Mouse (Mus musculus) midbrain, embryonic 12.5 days (tissue): ENCODE data around the gene Cxcl10. TPM values are rescaled to one million over a fixed set of nuclear protein-coding genes. Genes with fewer than 3 reads are reported as not detected.

Experiments
- ATAC-seq: fragments of 200-750 bp; cut with Nextera tagmentation; 2 replicates; pipeline ENCODE4 v1.8.0; 2017; ENCODE audit warnings: low read depth, moderate TSS enrichment, moderate library complexity; ENCODE audit not compliant: low FRiP score
- H3K27ac ChIP-seq: fragments of 300-500 bp; sonication (generic); replicated peaks from 2 replicates; pipeline ENCODE4 v1.5.1; 2016; ENCODE audit warnings: mild to moderate bottlenecking
- H3K27me3 ChIP-seq: fragments of 300-500 bp; sonication (generic); 2 replicates; pipeline ENCODE4 v1.6.1; 2016; ENCODE audit warnings: mild to moderate bottlenecking
- H3K36me3 ChIP-seq: fragments of 300-500 bp; sonication (generic); 2 replicates; pipeline ENCODE4 v1.6.1; 2016
- H3K4me1 ChIP-seq: fragments of 300-500 bp; sonication (generic); 2 replicates; pipeline ENCODE4 v1.6.1; 2016
- H3K4me2 ChIP-seq: fragments of 300-500 bp; sonication (generic); replicated peaks from 2 replicates; pipeline ENCODE4 v1.6.1; 2016; ENCODE audit warnings: mild to moderate bottlenecking, moderate library complexity
- H3K4me3 ChIP-seq: fragments of 300-500 bp; sonication (generic); 2 replicates; pipeline ENCODE4 v1.5.1; 2016; ENCODE audit warnings: mild to moderate bottlenecking
- H3K9ac ChIP-seq: fragments of 300-500 bp; sonication (generic); replicated peaks from 2 replicates; pipeline ENCODE4 v1.6.1; 2016; ENCODE audit warnings: mild to moderate bottlenecking, moderate library complexity
- H3K9me3 ChIP-seq: fragments of 300-500 bp; sonication (generic); 2 replicates; pipeline ENCODE4 v1.6.1; 2016; ENCODE audit warnings: mild to moderate bottlenecking
- WGBS: fragments of 180-500 bp; shearing (Covaris S2); methylation state at CpG from one replicate; pipeline ENCODE4 v1.1.7; 2016; 5-methylcytosine and 5-hydroxymethylcytosine counted together
- polyA plus RNA-seq: library from polyadenylated mRNA; unstranded; fragments of >200 nt; fragmentation: Nextera tagmentation; extraction: Ambion mirVana; gene quantifications from 2 replicates; pipeline ENCODE4 v1.2.1, GENCODE M21; 2016

The Cxcl10 gene
- 0.55 TPM in 1 of 2 replicates, not detected in the other for polyA plus RNA-seq

DNA sequence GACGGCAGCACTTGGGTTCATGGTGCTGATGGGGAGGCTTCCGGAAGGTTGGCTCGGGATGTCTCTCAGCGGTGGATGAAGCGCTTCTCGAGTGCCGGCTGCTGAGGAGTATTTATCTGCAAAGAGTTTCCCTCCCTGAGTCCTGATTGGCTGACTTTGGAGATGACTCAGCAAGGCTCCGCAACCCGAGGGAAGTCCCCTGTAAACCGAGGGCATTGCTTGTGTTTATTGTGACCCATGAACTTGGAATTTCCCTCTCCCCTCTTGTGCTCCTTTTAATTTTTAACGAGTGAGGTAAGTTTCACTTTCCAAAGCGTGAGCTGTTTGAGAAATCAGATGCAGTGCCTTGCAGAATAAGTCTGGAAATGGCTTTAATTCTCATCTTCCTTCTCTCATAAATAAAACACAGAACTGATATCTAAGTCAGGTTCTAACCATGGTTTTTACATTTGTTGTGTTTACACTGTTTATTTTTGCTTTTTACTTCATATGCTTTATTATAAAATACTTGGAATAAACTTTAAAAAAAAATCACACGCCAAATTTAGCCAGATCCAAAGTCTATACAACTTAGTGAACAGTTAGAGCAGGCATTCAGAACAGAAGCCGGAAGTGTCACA is at the start of gene Cxcl10:
Gene Cxcl10, minus strand, starts transcription at position 96 of the 620 bp plus-strand sequence.
- Histone ChIP-seq H3K9ac (no peak within 1 kb of the TSS), H3K4me3 (no peak within 1 kb of the TSS; the same call in 1 of the 2 replicates), H3K4me2 (peak within 1 kb of the TSS; percentile 36), H3K27me3 (peaks cover 10% of the 10 kb centered on the region; the same call in 1 of the 2 replicates), H3K9me3 (no peaks in the 10 kb centered on the region), H3K36me3 (no peaks in the 10 kb centered on the region), H3K27ac (no peak within 1 kb of the TSS), H3K4me1 (no peaks in the 10 kb centered on the region)
- peak; percentile 66; the same call in 1 of the 2 replicates for ATAC-seq
- 27% methylated on average over 14 of the region's 14 CpGs for WGBS

GRCm38 (mm10) chr5:92398153-92398552 is 49.5 kb upstream of the Cxcl10 start:
- H3K9me3 ChIP-seq, result no peaks in the 10 kb centered on the region
- H3K9ac ChIP-seq, result no peak overlapping the region
- no peak overlapping the region for H3K4me2 ChIP-seq
- H3K27me3 ChIP-seq, result peaks cover 10% of the 10 kb centered on the region
- no peaks in the 10 kb centered on the region for H3K36me3 ChIP-seq
- H3K4me3 ChIP-seq, result no peak overlapping the region
- peak; percentile 83 for ATAC-seq
- WGBS, result 25% methylated on average over 5 of the region's 5 CpGs
- no peak overlapping the region for H3K27ac ChIP-seq
- no peaks in the 10 kb centered on the region for H3K4me1 ChIP-seq

DNA sequence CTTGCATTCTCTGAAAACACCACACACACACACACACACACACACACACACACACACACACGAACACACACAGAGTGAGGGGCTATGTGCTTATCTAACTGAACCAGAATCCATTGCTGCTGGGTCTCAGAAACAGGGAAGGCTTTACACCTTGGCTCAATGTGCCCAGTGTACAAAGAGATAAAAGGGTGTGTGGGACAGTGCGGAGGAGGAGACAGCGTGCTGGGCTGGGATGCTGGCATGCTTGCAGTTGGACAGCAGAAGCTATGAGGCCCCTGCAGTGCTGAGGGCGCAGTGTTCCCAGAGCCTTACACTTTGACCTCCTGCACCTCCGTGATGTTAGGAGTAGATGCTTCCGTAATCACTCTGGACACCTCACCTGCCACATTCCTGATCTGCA is 47.8 kb upstream of the Cxcl10 start:
- no peak overlapping the region for H3K4me2 ChIP-seq
- no peak overlapping the region for H3K9ac ChIP-seq
- WGBS, result 91% methylated on average over 6 of the region's 6 CpGs
- H3K36me3 ChIP-seq, result no peaks in the 10 kb centered on the region
- peaks cover 27% of the 10 kb centered on the region for H3K27me3 ChIP-seq
- H3K27ac ChIP-seq, result no peak overlapping the region
- ATAC-seq, result no peak
- no peak overlapping the region for H3K4me3 ChIP-seq
- peaks cover 6% of the 10 kb centered on the region; the same call in 1 of the 2 replicates for H3K4me1 ChIP-seq
- H3K9me3 ChIP-seq, result no peaks in the 10 kb centered on the region

DNA sequence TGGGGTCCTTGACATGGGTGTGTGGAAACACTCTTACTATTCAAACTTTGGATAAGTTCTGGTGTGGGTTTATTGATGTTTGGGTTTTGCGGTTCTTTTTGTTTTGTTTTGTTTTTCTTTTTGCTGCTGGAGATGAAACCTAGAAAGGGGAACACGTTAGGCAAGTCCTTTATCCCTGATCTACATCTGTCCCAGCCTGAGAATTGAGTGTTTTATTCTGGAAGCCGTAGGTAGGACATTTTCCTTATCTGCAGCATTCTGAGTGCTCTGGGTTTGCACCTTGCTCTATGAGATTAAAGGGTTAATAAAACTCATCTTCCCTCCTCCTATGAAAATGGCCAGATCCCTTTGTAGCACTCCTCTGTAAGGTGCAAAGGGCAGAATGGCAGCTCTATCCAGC is 47.1 kb upstream of the Cxcl10 start:
- 86% methylated on average over 3 of the region's 3 CpGs for WGBS
- ATAC-seq, result no peak
- no peak overlapping the region for H3K4me3 ChIP-seq
- H3K9ac ChIP-seq, result no peak overlapping the region
- peaks cover 6% of the 10 kb centered on the region; the same call in 1 of the 2 replicates for H3K4me1 ChIP-seq
- H3K4me2 ChIP-seq, result no peak overlapping the region
- peaks cover 34% of the 10 kb centered on the region for H3K27me3 ChIP-seq
- no peaks in the 10 kb centered on the region for H3K9me3 ChIP-seq
- no peak overlapping the region for H3K27ac ChIP-seq
- no peaks in the 10 kb centered on the region for H3K36me3 ChIP-seq

- Histone ChIP-seq H3K9ac (no peak overlapping the region), H3K9me3 (no peaks in the 10 kb centered on the region), H3K4me3 (no peak overlapping the region), H3K4me2 (no peak overlapping the region), H3K27ac (no peak overlapping the region), H3K36me3 (no peaks in the 10 kb centered on the region), H3K4me1 (peaks cover 6% of the 10 kb centered on the region; the same call in 1 of the 2 replicates), H3K27me3 (peaks cover 38% of the 10 kb centered on the region)
- ATAC-seq, result no peak
- 77% methylated on average over 10 of the region's 10 CpGs for WGBS
These were observed 45.2 kb upstream of the Cxcl10 start for GRCm38 (mm10) chr5:92393863-92394262.

GRCm38 (mm10) chr5:92392542-92392941 is 43.9 kb upstream of the Cxcl10 start:
- peaks cover 6% of the 10 kb centered on the region; the same call in 1 of the 2 replicates for H3K4me1 ChIP-seq
- H3K9me3 ChIP-seq, result no peaks in the 10 kb centered on the region
- peaks cover 38% of the 10 kb centered on the region for H3K27me3 ChIP-seq
- H3K4me2 ChIP-seq, result peak overlapping the region; percentile 41
- H3K27ac ChIP-seq, result no peak overlapping the region
- whole genome bisulfite sequencing, result 49% methylated on average over 18 of the region's 18 CpGs
- H3K4me3 ChIP-seq, result peak overlapping the region; percentile 18
- no peak overlapping the region for H3K9ac ChIP-seq
- no peaks in the 10 kb centered on the region for H3K36me3 ChIP-seq
- no peak for ATAC-seq

GRCm38 (mm10) chr5:92390615-92391014 is 41.9 kb upstream of the Cxcl10 start:
- H3K4me1 ChIP-seq, result peaks cover 6% of the 10 kb centered on the region; the same call in 1 of the 2 replicates
- no peak for ATAC-seq
- H3K9ac ChIP-seq, result no peak overlapping the region
- H3K4me2 ChIP-seq, result no peak overlapping the region
- no peaks in the 10 kb centered on the region for H3K9me3 ChIP-seq
- H3K4me3 ChIP-seq, result no peak overlapping the region
- H3K27ac ChIP-seq, result no peak overlapping the region
- peaks cover 38% of the 10 kb centered on the region for H3K27me3 ChIP-seq
- 82% methylated on average over 8 of the region's 8 CpGs for WGBS
- no peaks in the 10 kb centered on the region for H3K36me3 ChIP-seq

GRCm38 (mm10) chr5:92389977-92390376 is 41.3 kb upstream of the Cxcl10 start:
- no peak overlapping the region for H3K4me3 ChIP-seq
- no peaks in the 10 kb centered on the region for H3K9me3 ChIP-seq
- H3K27me3 ChIP-seq, result peaks cover 38% of the 10 kb centered on the region
- no peak overlapping the region for H3K4me2 ChIP-seq
- no peak overlapping the region for H3K9ac ChIP-seq
- no peaks in the 10 kb centered on the region for H3K36me3 ChIP-seq
- H3K27ac ChIP-seq, result no peak overlapping the region
- 49% methylated on average over 2 of the region's 2 CpGs for WGBS
- peaks cover 6% of the 10 kb centered on the region; the same call in 1 of the 2 replicates for H3K4me1 ChIP-seq
- no peak for ATAC-seq

DNA sequence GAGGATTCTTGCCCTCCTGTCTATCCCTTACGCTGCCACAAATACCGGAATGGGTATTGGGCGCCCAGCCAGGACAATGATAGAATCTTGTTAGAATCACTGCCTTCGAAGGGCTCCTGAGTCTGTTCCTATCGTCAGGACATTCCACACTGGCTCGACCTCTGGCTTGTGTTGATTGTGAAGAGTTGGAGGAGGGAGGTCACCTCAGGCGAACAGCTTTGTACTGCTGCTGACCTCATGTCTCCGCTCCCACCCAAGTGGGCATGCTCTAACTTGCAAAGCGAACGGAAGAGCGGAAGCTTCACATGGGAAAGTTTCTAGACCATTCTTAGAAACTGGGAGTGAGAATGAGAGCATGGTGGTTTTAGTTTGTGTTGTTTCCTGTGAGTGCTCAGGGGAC is 38.7 kb upstream of the Cxcl10 start:
- Histone ChIP-seq H3K4me1 (no peaks in the 10 kb centered on the region), H3K9ac (no peak overlapping the region), H3K27ac (no peak overlapping the region), H3K4me2 (no peak overlapping the region), H3K27me3 (peaks cover 21% of the 10 kb centered on the region), H3K4me3 (no peak overlapping the region), H3K9me3 (no peaks in the 10 kb centered on the region), H3K36me3 (no peaks in the 10 kb centered on the region)
- 75% methylated on average over 11 of the region's 11 CpGs for WGBS
- no peak for ATAC-seq

DNA sequence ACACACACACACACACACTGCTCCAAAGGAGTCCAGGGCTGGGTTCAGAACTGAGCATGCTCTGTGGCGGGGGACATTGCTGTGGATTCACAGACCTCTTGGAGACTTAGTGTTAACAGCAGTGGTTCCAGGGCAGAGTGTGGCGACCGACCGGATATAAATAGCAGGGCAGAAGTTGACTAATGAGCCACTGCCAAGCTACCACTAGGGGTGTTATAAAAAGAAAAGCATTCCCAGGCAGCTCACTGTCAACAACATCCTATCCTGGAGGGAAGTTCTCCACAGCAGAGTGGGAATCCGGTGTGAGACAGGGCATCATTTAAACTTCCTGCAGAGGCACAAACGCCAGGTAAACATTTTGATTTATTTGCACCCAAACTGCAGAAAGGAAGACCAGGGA is 38.0 kb upstream of the Cxcl10 start:
- Histone ChIP-seq H3K9me3 (no peaks in the 10 kb centered on the region), H3K27ac (no peak overlapping the region), H3K4me2 (no peak overlapping the region), H3K27me3 (peaks cover 13% of the 10 kb centered on the region), H3K36me3 (no peaks in the 10 kb centered on the region), H3K4me1 (no peaks in the 10 kb centered on the region), H3K9ac (no peak overlapping the region), H3K4me3 (no peak overlapping the region)
- WGBS, result 60% methylated on average over 6 of the region's 6 CpGs
- ATAC-seq, result no peak

DNA sequence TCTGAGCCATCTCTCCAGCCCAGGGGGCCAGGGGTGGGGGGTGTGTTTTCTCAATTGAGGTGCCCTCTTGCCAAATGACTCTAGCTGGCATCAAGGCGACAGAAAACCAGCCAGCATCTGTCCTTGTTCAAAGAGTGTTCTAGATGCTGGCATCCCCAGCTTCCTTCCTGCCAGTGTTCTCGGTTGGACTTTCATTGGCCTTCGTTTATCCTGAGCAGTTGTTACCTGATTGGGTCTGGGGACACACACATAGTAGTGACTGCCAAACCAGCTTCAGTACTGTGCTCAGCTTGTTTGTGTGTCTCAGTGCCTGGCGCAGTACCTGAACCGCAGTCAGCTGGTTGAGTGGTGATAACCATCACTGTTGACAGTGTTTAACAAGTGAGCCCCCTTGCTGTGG is 37.4 kb upstream of the Cxcl10 start:
- no peak for ATAC-seq
- Histone ChIP-seq H3K36me3 (no peaks in the 10 kb centered on the region), H3K4me3 (no peak overlapping the region), H3K4me1 (no peaks in the 10 kb centered on the region), H3K9ac (no peak overlapping the region), H3K27me3 (peaks cover 8% of the 10 kb centered on the region), H3K4me2 (no peak overlapping the region), H3K27ac (no peak overlapping the region), H3K9me3 (no peaks in the 10 kb centered on the region)
- 82% methylated on average over 5 of the region's 5 CpGs for WGBS

- Histone ChIP-seq H3K4me3 (no peak overlapping the region), H3K4me1 (no peaks in the 10 kb centered on the region), H3K36me3 (no peaks in the 10 kb centered on the region), H3K27me3 (no peaks in the 10 kb centered on the region), H3K4me2 (no peak overlapping the region), H3K9me3 (no peaks in the 10 kb centered on the region), H3K27ac (no peak overlapping the region), H3K9ac (no peak overlapping the region)
- WGBS, result 41% methylated on average over 7 of the region's 7 CpGs
- ATAC-seq, result no peak
These were observed 36.2 kb upstream of the Cxcl10 start for GRCm38 (mm10) chr5:92384855-92385254.

GRCm38 (mm10) chr5:92383747-92384146 is 35.1 kb upstream of the Cxcl10 start:
- 59% methylated on average over 7 of the region's 7 CpGs for WGBS
- H3K4me3 ChIP-seq, result no peak overlapping the region
- H3K27me3 ChIP-seq, result no peaks in the 10 kb centered on the region
- H3K9ac ChIP-seq, result no peak overlapping the region
- no peaks in the 10 kb centered on the region for H3K9me3 ChIP-seq
- H3K4me1 ChIP-seq, result no peaks in the 10 kb centered on the region
- H3K4me2 ChIP-seq, result no peak overlapping the region
- H3K36me3 ChIP-seq, result no peaks in the 10 kb centered on the region
- no peak for ATAC-seq
- H3K27ac ChIP-seq, result no peak overlapping the region
